Mouse (Mus musculus) brain, embryonic 14.5 days (tissue): ENCODE measurements at regions not wholly inside any gene's neighbourhood (a gene's known extent, or its start where the extent isn't known, plus 50 kb on each side); places are given as distances from the start of the nearest gene placed in this dataset.

Source experiments
- CTCF ChIP-seq: fragments of 200-500 bp; IDR thresholded peaks from 2 replicates; pipeline ENCODE4 v1.5.1; 2012; ENCODE audit warnings: inconsistent platforms, mild to moderate bottlenecking, moderate library complexity, borderline replicate concordance; ENCODE audit not compliant: insufficient read depth, insufficient read length; ENCODE audit errors: extremely low read depth
- POLR2A ChIP-seq: fragments of 200-500 bp; IDR thresholded peaks from 2 replicates; pipeline ENCODE4 v1.6.1; 2012; ENCODE audit warnings: mild to moderate bottlenecking, inconsistent platforms, borderline replicate concordance; ENCODE audit not compliant: poor library complexity, insufficient read depth, insufficient read length, severe bottlenecking; ENCODE audit errors: extremely low read depth

GRCm38 (mm10) chr11:31791264-31791663, 80.7 kb upstream of the Cpeb4 start:
- no peak for TF ChIP-seq CTCF
- no peak for TF ChIP-seq POLR2A
